Mouse (Mus musculus): ENCODE measurements around the gene Glcci1. TPM values are rescaled to one million over a fixed set of nuclear protein-coding genes. Genes with fewer than 3 reads are reported as not detected.

Glcci1 gene
- polyA plus RNA-seq, 1 experiment from 2014 or later: 6.4 TPM

DNA sequence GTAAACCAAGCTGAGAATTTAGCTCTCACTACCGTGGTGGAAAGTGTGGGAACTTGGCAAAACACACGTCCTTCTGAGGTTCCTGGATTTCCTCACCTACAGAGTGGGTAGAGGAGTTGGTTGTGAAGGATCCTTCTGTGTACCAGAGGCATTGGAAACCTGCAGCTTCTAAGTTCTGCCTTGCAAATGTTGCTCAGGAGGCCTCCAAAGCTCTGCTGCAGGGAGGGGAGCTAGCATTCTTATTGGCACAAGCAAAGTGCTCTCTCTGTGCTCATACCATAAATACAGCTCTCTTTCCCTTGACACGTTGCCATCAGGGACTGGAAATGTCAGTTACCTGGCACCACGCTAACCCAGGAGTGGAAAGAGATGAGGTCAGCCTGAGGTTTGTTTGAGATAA, 129.5 kb downstream of the Glcci1 start:
- Histone ChIP-seq H3K4me1 (0 out of 2 replicates have a peak, but pooled peaks cover 3% of the 10 kb centered on the region), H3K27ac (no peak overlapping the region), H3K4me2 (no peak overlapping the region), H3K27me3 (no peaks in the 10 kb centered on the region), H3K9me3 (no peaks in the 10 kb centered on the region), H3K9ac (no peak overlapping the region), H3K4me3 (no peak overlapping the region), H3K36me3 (no peaks in the 10 kb centered on the region)
- 67% methylated on average over 4 of the region's 4 CpGs for WGBS
- ATAC-seq (ENCODE audit: insufficient number of reproducible peaks, low FRiP score, low TSS enrichment, low read depth): 0 out of 2 replicates have a peak, but pooled peaks have one; percentile 30

DNA sequence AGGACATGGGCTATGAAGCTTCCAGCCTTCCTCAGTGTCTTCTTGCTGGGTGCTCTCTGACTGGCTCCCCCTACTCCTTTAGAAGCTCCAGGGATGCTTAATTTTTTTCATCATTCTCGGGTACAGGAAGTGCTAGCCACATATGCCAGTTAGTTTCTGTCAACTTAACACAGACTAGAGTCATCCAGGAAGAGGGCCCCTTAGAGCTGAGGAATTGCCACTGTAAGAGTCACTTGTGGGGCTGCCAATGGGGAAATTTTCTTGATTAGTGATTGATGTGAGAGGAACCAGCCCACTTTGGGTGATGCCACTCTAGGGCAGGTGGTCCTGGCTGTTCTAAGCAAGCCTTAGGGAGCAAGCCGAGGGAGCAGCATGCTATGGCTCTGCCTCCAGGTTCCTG, 130.1 kb downstream of the Glcci1 start:
- ATAC-seq (ENCODE audit: insufficient number of reproducible peaks, low FRiP score, low TSS enrichment, low read depth): no peak
- no peak overlapping the region for H3K4me2 ChIP-seq
- no peaks in the 10 kb centered on the region for H3K4me1 ChIP-seq
- no peaks in the 10 kb centered on the region for H3K9me3 ChIP-seq
- no peaks in the 10 kb centered on the region for H3K27me3 ChIP-seq
- H3K27ac ChIP-seq: no peak overlapping the region
- no peak overlapping the region for H3K4me3 ChIP-seq
- no peak overlapping the region for H3K9ac ChIP-seq
- 72% methylated on average over 2 of the region's 2 CpGs for WGBS
- no peaks in the 10 kb centered on the region for H3K36me3 ChIP-seq

DNA sequence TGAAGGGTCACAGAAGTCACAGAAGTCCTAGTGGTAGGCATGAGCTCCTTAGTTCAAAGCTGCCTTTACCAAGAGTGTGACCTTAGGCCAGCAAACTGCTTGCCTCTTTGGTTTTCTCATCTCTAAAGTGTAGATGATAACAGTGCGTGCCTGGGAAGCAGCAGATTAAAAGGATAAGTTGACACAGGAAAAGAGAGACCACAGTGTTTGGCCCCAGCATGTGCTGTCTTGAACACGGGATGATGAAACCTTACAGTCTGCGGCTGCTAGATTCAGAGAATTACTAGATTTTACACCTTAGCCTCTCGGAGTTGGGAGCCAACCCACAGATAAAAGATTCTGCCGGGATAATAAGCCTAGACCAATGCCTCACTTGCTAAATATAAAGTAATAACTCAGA, 131.5 kb downstream of the Glcci1 start:
- Histone ChIP-seq H3K9me3 (no peaks in the 10 kb centered on the region), H3K36me3 (no peaks in the 10 kb centered on the region), H3K4me2 (no peak overlapping the region), H3K27ac (no peak overlapping the region), H3K4me1 (peaks cover 7% of the 10 kb centered on the region), H3K27me3 (no peaks in the 10 kb centered on the region), H3K9ac (no peak overlapping the region), H3K4me3 (no peak overlapping the region)
- WGBS: 87% methylated on average over 5 of the region's 5 CpGs
- ATAC-seq (ENCODE audit: insufficient number of reproducible peaks, low FRiP score, low TSS enrichment, low read depth): no peak

DNA sequence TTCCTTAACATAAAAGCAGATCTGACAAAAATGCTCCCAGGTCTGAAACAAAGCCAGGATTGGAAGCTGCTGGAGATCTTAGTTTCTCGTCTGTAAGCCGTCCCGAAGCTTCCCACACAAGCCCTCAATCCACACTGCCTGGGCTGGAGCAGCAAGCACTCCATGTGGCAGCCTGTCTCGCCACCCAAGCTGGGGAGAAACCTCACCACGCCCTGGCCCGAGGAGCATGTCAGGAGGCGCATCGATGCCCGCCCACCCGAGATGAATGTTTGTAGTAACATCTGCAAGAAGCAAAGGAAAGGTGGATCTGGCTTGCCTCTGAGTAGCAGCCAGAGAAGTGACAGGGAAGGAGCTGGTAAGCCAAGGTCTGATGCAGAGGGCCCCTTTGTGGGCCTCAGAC, 135.3 kb downstream of the Glcci1 start:
- Histone ChIP-seq H3K36me3 (no peaks in the 10 kb centered on the region), H3K9ac (no peak overlapping the region), H3K4me1 (peaks cover 10% of the 10 kb centered on the region), H3K4me3 (no peak overlapping the region), H3K27me3 (no peaks in the 10 kb centered on the region), H3K9me3 (no peaks in the 10 kb centered on the region), H3K4me2 (no peak overlapping the region), H3K27ac (peak overlapping the region; percentile 67)
- no peak for ATAC-seq (ENCODE audit: insufficient number of reproducible peaks, low FRiP score, low TSS enrichment, low read depth)
- 59% methylated on average over 10 of the region's 10 CpGs for WGBS

- Histone ChIP-seq H3K4me2 (no peak overlapping the region), H3K9ac (no peak overlapping the region), H3K27me3 (no peaks in the 10 kb centered on the region), H3K36me3 (no peaks in the 10 kb centered on the region), H3K4me1 (peaks cover 10% of the 10 kb centered on the region), H3K9me3 (no peaks in the 10 kb centered on the region), H3K4me3 (no peak overlapping the region), H3K27ac (no peak overlapping the region)
- no peak for ATAC-seq (ENCODE audit: insufficient number of reproducible peaks, low FRiP score, low TSS enrichment, low read depth)
- 54% methylated on average over 2 of the region's 2 CpGs for WGBS
Measured at GRCm38 (mm10) chr6:8645708-8646107, 136.3 kb downstream of the Glcci1 start.
